Mouse (Mus musculus): ENCODE data around the gene Tfb2m.

Gene Tfb2m

GRCm38 (mm10) chr1:179502565-179502964, 43.5 kb downstream of the Tfb2m start:
- DNase-seq (ENCODE audit: low spot score): peak; percentile 69

GRCm38 (mm10) chr1:179499257-179499656, 46.8 kb downstream of the Tfb2m start:
- no peak for DNase-seq (ENCODE audit: low spot score)

GRCm38 (mm10) chr1:179492908-179493307, 53.2 kb downstream of the Tfb2m start:
- DNase-seq (ENCODE audit: low spot score): no peak

- DNase-seq (ENCODE audit: low spot score): no peak
Measured at GRCm38 (mm10) chr1:179488520-179488919, 57.5 kb downstream of the Tfb2m start.

GRCm38 (mm10) chr1:179487990-179488389, 58.1 kb downstream of the Tfb2m start:
- DNase-seq (ENCODE audit: low spot score): no peak

GRCm38 (mm10) chr1:179487238-179487637, 58.8 kb downstream of the Tfb2m start:
- DNase-seq (ENCODE audit: low spot score): no peak

GRCm38 (mm10) chr1:179485784-179486540, 60.1 kb downstream of the Tfb2m start:
- no peak for DNase-seq (ENCODE audit: low spot score)

GRCm38 (mm10) chr1:179480862-179481261, 65.2 kb downstream of the Tfb2m start:
- DNase-seq (ENCODE audit: low spot score): no peak

Measured in retina, embryonic 14.5 days (tissue).